Mouse (Mus musculus) lung, postnatal 0 days (tissue): Measurements from ENCODE around the gene Ush1c.

Source experiments
- CTCF ChIP-seq: IDR thresholded peaks from 2 replicates; pipeline ENCODE4 v1.5.1; 2016; ENCODE audit warnings: antibody characterized with exemption, mild to moderate bottlenecking
- EP300 ChIP-seq: IDR thresholded peaks from 2 replicates; pipeline ENCODE4 v1.6.1; 2016; ENCODE audit warnings: antibody characterized with exemption, mild to moderate bottlenecking, control low read depth

- TF ChIP-seq CTCF: no peak
- TF ChIP-seq EP300: no peak
Observed at GRCm38 (mm10) chr7:46165876-46166275, 72.4 kb downstream of the Ush1c start.
